ENCODE assay signal across 14 mouse cellular contexts in the genomic region with DNA sequence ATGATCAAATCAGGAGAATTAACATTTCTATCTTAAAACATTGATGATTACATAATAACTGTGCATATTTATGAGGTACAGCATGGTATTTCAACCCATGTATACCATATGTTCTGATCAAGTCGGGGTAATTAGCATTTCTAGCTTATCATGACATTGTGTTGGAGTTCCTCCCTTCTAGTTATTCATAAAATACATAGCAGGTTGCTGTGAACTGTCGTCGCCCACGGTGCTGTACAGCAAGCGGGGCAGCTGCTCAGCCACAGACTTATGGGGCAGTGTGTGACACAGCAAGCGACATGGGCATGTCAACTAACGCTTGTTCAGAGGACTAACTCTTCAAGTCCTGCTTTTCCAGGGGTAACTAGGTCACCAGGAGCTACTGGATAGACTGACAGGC.
"Had no signal": no experiment of that assay in that cellular context is flagged by ENCODE, and none has a peak within 500 bp of the region (broad histone marks: within the 10 kb centered on the region; RNA-seq: fewer than 3 reads in every experiment).

No protein-coding gene starts in this region.

- H3K27ac ChIP-seq: kidney, postnatal 0 days; limb, embryonic 15.5 days; liver, embryonic 12.5 days; macrophage; midbrain, embryonic 15.5 days; neural tube, embryonic 12.5 days; stomach, embryonic 15.5 days had no signal

- H3K4me1 ChIP-seq: limb, embryonic 15.5 days; liver, embryonic 12.5 days; megakaryocyte, embryonic 14.5 days; midbrain, embryonic 15.5 days; neural tube, embryonic 12.5 days; stomach, embryonic 15.5 days had no signal

- H3K27me3 ChIP-seq: limb, embryonic 15.5 days; liver, embryonic 12.5 days; megakaryocyte, embryonic 14.5 days; midbrain, embryonic 15.5 days; neural tube, embryonic 12.5 days; stomach, embryonic 15.5 days had no signal

- DNase-seq: kidney, adult 11 months; kidney, adult 9 months; kidney, postnatal 36 days; lung, embryonic 14.5 days; lung, postnatal 10 days; thymus, postnatal 36 days had no signal

- ATAC-seq: liver, embryonic 12.5 days; midbrain, embryonic 15.5 days had no signal

- H3K4me3 ChIP-seq: limb, embryonic 15.5 days; liver, embryonic 12.5 days; megakaryocyte, embryonic 14.5 days; midbrain, embryonic 15.5 days; neural tube, embryonic 12.5 days; stomach, embryonic 15.5 days had no signal
